Mouse (Mus musculus) heart, postnatal 14 days (tissue): ENCODE data around the gene Tmem215. TPM values are rescaled to one million over a fixed set of nuclear protein-coding genes. Genes with fewer than 3 reads are reported as not detected.

Experiments
- DNase-seq, 2 experiments: peaks; one replicate each; pipeline ENCODE4 v3.0.0; 2021 to 2022
- intact Hi-C: fragments of 180-260 bp; cut with DNase I; formaldehyde crosslinking; loops from one replicate; pipeline ENCODE4 v1.15.1; 2025
- long read RNA-seq, 2 experiments: library from polyadenylated mRNA; stranded (forward); transcript quantifications; one replicate each; pipeline ENCODE4 v2.0.0; 2021
- total RNA-seq, 2 experiments: library from RNA; stranded (reverse); gene quantifications; 2 replicates each; pipeline ENCODE4 v1.2.3; 2021

The Tmem215 gene
- not detected for total RNA-seq
- long read RNA-seq, experiment 1: 0 reads
- long read RNA-seq, experiment 2: 0 reads

DNA sequence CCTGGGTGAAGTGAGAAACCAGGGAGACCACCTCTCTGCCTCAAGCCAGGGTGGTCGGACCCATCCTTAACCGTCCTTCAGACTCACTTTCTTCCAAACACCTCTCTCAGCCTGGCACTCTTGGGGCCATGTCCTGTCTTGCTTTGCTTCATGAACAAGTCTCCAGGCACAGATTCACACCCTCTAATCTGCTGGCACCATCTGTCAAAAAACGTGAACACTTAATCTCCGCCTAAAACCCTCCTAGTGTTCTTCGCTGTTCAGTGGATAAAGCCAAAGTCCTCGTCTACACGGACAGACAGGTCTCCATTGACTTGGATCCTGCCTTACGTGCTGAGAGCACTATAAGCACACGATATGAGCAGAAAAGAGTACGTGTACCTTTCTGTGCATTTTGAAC lies at the start of gene Tmem215:
Tmem215 (plus strand) TSS at position 301 of the 400 bp plus-strand sequence.
- intact Hi-C loops: no loop called here
- no peak for DNase-seq

DNA sequence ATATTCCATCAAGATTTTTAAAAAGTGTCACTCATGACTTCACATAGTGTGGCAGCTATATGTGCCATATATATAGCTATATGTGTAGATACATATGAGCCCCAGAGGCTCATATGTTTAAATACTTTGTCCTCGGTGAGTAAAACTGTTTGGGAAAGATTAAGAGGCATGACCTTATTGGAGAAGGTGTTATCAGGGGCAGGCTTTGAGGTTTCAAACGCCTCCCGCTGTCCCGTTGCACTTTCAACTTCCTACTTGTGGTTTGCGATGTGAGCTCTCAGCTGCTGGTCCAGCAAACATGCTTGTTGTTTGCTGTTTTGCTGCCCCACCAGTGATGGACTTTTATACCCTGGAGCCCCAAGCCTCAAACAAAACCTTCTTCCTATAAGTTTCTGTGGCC lies 40.1 kb upstream of the Tmem215 start:
- intact Hi-C loops: no loop called here
- no peak for DNase-seq

DNA sequence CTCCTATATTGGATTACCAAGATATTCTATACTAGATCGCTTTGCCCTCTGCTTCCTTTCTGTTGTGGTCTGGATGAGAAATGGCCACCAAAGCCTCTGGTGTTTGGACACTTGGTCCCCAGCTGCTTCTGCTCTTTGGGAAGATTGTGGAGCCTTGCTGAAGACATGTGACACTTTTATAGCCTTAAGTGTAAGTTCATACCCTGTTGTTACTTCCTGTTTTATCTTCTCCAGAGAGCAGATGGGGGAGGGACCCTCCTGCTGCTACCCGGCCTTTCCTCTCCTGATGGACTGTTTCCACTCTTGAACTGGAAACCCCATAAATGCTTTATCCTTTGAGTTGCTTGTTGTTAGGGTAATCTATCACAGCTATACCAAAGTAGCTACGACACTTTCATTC lies 38.6 kb upstream of the Tmem215 start:
- intact Hi-C loops: no loop called here
- no peak for DNase-seq

DNA sequence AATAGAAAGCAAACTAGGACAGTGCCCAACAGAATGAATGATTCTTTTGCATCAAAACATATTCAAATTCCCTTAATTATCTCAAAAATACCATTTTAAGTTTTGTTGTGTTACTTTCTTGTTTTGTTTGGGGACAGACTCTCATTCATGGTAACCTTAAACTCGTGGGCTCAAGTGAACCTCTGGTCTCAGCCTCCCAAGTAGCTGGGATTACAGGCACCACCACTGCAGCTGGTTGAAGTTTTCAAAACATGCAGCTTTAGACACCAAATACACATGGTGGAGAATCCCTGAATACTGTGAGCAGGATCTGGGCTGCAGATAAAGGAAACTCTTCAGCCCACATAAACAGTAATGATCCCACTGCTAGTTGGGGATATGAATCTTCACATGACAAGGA lies 37.6 kb upstream of the Tmem215 start:
- intact Hi-C loops: no loop called here
- no peak for DNase-seq

DNA sequence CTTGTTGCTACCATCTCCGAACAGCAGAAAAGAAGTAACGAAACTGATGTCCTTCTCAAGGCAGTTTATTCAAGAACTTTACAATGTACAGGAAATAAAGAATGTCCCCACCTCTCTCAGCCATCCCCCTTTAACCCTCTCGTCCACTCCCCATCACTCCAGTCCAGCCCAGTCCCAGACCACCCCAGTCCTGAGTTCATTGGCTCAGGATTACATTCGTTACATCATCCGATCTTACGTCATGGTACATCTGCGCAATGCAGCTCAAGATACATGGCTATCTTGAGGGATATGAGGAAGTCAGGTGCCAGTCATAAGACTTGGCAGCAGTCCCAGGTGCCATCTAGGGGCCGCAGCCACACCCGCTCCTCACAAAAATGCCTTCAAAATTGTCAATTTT lies 28.4 kb upstream of the Tmem215 start:
- no peak for DNase-seq
- intact Hi-C loops: no loop called here

DNA sequence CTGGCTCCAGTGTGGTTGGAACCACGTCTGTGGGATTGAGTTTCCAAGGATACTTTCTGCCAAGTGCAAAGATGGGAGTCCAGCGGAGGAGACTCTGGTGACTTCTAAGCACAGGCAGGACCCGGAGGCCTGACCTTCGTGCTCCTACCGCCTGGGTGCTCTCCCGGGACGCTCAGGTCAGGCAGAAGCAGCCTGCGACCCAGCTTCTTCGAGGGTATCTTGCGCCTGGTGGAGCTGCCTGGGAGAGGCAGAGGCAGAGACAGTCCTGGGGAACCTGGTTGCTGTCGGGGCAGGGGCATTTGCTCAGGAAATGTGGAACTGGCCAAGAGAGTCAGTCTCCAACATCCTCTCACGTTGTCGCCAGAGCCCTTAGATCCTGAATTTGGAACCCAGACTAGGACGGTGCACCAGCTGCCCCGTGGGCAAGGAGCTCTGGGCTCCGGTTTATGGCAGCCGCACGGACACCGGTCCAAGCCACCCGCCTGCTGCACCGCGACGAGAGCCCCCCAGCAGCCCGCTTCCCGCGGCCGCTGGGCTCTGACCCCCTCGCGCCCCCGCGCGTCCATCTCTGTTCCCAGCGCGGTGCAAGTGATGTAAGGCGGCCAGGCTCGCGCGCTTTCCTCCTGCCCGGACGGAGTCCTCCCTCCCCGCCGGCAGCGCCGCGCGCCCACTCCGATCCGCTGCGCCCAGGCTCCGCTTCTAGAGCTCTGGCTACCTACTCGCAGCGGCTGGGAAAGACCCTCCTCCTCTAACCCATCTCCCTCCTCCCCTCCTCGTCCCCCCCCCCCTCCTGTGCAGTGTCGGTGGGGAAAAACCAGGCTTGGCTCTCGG lies 935 bp downstream of the Tmem215 start:
- DNase-seq: peak; percentile 31 to 34
- intact Hi-C loops: no loop called here

DNA sequence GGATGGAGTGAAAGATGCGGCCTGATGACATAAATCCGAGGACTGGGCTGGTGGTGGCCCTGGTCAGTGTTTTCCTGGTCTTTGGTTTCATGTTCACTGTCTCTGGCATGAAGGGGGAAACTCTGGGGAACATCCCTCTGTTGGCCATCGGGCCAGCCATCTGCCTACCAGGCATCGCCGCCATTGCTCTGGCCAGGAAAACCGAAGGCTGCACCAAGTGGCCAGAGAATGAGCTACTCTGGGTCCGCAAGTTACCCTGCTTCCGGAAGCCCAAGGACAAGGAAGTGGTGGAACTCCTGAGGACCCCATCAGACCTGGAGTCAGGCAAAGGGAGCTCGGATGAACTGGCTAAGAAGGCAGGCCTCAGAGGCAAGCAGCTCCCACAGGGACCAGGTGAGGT lies 1.9 kb downstream of the Tmem215 start:
- intact Hi-C loops: no loop called here
- no peak for DNase-seq

DNA sequence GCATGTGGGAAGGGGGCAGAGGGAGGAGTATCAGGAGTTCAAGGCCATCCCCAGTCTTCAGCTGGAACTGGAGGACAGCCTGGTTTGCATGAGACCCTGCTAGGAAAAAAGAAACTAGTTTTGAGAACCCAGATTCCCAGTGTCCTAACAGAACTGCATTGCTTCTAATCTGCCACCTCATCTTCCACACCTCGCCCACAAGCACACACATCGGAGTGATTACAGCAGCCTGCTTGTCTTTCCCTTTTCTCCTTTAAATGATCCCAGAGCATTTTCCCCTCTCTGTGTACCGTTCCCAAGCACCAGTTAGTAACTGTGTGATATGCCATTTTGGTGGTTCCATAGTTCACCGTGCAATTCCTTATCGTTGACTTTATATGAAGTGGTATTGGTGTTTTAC lies 6.0 kb downstream of the Tmem215 start:
- no peak for DNase-seq
- intact Hi-C loops: no loop called here

DNA sequence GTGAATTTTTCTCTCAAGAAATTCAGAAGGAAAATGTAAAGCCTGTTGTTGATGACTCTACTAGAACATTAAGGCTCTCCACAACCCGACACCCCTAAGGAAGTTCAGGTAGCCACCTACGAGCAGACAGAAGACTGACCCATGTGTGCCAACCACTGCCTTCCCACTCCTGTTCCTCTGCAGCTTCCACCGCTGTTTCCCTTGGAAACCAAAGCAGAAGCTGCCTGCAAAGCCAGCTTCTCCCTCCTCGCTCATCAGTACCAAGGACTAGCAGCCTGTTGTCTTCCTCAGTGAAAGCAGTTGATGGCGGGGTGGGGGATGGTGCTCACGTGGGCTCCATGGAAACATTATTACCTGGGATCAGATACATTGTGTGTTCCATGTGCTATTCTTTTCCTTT lies 14.6 kb downstream of the Tmem215 start:
- no peak for DNase-seq
- intact Hi-C loops: no loop called here

DNA sequence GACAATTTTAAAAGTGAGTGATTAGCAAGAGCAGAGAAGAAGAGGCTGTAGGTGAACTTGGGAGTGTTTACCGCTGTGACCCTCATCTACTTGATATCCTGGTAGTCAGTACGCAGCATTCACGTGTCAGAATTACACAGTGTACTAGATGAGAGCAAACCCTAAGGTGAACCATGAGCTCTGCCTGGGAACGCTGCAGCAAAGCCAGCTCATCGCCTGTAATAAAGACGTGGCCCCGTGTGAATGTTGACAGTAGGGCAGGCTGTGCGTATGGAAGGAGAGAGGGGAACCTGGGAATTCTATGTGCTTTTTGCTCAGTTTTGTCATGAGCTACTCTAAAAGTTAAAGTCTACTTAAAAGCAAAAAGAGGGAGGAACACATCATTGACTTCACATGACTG lies 19.8 kb downstream of the Tmem215 start:
- no peak for DNase-seq
- intact Hi-C loops: no loop called here

DNA sequence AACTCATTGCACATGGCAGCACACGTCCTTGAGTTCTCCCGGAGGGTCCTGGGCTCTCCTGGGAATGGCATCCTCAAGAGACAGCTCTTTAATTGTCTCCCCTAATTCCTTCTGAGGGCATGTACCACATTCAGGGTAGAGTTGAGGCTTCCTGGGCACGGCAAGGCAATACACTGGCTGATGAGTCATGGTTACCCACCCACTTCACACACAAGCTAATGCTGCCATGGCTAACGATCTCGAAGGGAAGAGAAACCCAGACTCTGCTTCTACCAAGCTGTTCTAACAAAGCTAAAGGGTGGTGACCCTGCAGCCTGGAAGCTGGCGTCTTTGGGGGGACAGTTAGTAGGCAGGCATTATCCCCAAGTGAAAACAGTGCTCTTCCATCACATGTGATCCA lies 24.4 kb downstream of the Tmem215 start:
- DNase-seq: no peak
- intact Hi-C loops: no loop called here

DNA sequence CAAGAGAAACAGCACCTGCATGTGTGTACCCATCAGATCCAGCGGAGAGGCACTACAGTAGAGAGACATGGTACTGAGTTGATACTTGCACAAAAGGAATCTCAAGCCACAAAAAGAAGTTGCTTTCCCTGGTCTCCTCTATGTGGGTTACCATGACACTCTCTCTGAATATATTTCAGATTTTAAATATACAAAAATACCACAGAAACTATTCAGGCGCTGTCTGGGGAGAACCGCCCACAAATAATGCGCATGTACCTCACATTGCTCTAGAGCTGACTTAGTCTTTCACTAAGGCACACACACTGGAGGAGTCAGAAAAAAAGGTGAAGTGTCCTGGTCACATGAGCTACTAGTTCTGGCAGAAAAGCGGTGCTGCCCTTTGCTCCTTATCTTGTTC lies 24.8 kb downstream of the Tmem215 start:
- no peak for DNase-seq
- intact Hi-C loops: no loop called here

DNA sequence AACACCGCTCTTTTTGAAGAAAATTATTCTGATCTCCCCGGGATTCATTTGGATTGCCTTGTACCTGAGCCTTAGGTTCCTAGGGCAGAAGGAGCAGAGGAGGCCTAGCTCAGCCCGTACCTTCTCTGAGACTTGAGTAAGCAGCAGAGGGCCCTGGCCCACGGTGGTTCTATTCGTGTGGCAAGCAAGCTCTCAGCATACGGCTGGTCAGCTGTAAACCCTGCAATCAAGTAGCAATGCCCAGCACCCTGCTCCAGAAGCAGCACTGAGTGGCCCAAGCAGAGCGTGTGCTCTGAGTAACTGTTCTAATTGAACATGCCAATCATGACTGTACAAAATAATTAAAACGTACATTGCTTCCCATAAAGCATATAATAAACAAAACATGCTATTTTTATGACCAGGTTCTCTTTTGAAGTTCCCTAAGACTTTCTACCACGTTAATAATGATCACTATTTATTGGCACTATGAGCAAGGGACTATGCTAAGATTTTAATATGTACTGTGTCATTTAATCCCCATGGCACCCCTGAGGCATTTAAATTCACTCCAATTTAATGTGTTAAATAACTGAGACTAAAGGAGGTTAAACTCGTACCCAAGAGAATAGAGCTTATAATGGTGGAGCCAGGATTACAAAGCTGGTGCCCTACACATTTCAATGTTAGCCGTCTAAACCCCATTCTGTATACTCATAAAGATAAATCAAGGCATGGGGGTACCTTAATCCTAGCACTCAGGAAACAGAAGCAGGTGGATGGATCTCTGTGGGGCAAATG lies 28.0 kb downstream of the Tmem215 start:
- intact Hi-C loops: no loop called here
- no peak for DNase-seq

DNA sequence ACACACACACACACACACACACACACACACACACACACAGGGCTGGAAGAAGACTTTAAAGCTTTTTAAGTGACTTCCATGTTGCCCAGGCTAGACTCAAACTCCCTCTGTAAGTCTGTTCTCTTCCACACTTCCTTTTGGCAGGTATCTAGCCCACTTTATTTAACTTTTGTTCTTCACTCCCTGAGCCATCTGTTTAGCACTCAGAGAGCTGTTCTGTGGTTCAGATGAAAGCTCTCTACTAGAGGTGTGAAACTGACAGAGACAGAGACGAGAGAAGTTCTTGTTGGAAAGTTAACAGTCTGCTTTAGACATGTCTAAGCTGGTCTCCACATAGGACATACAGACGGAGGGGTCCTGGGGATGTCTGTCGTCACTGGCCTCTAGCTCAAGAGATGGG lies 30.5 kb downstream of the Tmem215 start:
- no peak for DNase-seq
- intact Hi-C loops: no loop called here

DNA sequence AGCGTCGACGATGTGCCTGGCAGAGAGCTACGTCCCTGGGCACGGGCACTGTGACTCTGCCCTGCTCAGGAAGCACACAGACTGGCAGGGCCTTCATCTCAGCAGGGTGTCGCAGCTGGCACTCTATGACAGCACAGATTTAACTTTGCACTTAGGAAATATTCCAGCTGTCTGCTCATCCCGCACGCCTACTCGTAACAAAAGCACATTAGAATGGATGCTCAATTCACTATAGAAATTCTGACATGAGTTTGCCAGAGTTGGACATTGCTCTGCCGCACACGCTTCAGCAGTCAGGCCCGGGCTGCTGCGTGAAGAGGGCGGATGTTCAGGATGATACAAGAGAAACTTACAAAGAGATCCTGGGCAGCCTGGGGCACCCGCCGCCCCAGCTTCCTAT lies 37.6 kb downstream of the Tmem215 start:
- DNase-seq: no peak
- intact Hi-C loops: no loop called here

DNA sequence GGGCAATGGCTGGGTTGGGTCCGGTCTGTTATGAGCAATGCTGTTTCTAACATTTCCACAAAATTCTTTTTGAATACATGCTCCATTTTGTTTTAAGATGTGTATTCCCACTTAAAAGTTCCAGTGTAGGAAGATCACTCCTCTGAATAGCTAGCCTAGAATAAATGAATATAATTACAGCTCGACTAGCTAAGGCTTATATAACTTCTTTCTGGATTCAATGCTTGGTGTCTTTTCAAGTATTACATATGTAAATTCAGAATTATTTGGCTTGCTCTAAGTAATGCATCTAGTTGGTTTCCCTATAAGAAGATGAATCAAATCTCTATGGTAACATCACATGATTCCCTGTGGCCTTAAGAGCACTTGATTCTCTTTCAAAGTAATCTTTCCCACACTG lies 41.3 kb downstream of the Tmem215 start:
- no peak for DNase-seq
- intact Hi-C loops: no loop called here

DNA sequence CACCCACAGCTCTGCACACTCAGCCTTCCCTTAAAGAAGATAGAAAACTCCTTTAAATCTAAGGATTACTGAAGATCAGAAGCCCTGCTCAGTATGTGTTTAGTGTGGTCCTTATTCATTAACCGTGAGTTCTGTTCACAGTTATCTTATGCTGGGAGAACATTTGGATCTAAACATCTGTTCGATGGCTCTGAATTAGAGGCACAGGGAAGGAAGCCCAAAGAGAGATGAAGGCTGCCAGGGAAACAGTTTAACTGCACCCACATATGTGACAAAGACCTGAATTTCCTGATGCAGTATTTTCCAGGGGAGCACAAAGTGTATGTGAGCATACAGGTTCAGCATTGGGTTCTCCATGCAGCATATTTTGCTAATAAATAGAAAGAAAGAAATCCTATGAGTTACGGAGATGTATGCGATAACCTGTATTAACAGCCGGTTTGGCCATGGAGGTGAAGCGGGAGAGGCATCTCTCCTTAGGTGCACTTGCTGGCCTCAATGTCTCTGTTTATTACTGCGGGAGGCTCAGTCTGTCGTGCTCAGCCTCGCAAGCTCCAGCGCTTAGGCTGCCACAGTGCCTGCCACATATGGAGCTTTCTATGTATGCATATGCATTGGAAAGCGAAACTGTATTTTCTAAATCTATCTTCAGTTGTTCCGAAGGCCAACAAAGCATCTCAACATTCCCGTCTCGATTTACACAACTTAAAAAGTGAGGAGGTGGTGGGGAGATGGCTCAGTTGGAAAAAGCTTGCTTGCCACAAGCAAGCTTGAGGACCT lies 46.8 kb downstream of the Tmem215 start:
- intact Hi-C loops: no loop called here
- DNase-seq: no peak
